Mouse (Mus musculus): Measurements from ENCODE around the gene Gm21885. TPM values are rescaled to one million over a fixed set of nuclear protein-coding genes. Genes with fewer than 3 reads are reported as not detected.
"Not testable (repeated sequence)": the region's sequence is repeated elsewhere in the genome, so short reads cannot be mapped to it uniquely, and the experiment has no call there.

Gm21885 gene
- polyA plus RNA-seq, 1 experiment from 2014 or later, result 0.68 TPM

DNA sequence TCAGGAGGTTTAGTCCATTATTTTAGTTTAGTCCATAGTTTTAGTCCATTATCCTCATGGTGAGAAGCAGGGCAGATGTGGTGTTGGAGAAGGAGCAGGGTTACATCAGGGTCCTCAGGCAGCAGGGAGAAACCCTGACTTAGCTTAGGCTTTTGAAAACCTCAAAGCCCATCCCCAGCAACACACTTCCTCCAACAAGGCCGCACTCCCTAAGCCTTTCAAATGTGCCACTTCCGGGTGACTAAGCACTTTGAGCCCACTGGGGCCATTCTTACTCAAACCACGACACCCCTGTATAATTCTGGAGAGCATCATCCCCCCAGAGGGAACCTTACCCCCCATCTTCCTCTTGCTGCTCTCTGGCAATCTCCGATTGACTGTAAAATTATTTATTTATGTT, 21.9 kb upstream of the Gm21885 start:
- H3K9ac ChIP-seq (ENCODE audit: low read depth, low read length), result no peak overlapping the region
- ATAC-seq (ENCODE audit: low FRiP score), result no peak
- 54% methylated on average over 4 of the region's 4 CpGs for WGBS

DNA sequence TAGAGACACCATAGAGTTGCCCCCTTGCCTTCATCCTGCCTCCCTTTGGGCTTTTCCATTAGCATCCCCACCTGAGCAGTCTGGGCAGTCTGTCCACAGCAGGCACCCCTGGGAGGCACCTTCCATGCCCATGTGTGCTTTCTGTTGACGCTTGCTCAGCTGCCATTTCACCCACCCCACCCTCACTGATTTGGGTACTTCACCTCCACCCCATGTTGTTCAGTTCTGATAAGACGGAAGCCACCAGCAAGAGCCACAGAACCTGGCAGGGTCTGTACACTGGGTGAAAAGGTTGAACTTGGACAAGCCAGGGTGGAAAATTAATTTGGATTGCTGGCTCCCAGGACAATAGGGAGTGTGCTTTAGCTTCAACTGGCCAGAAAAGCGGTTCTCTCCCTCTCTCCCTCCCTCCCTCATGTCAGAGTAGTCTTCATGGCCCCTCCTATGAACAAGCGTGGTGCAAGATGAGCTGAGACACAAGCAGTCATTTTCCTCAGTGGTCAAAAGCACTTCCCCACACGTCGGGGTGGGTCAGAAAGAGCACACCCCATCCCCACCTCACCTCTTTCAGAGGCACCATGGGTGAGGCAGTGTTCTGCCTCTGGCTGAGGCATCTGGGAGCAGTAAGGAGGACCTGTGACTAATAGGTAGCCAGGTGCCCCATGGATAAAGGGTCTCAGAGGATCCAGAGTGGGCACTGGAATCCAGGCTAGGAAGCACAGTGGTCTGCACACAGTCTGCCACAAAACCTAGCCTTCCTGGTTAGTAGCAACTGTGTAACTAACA, 19.9 kb upstream of the Gm21885 start:
- 73% methylated on average over 6 of the region's 6 CpGs for WGBS
- no peak for ATAC-seq (ENCODE audit: low FRiP score)
- H3K4me3 ChIP-seq (ENCODE audit: low read depth, low read length), result no peak overlapping the region

More for the DNA sequence above, 21.9 kb upstream of the Gm21885 start:
- Histone ChIP-seq H3K4me3 (ENCODE audit: low read depth, low read length) (no peak overlapping the region), H3K9me3 (ENCODE audit: control insufficient read depth, low read length) (no peaks in the 10 kb centered on the region), H3K4me1 (replicated peaks; ENCODE audit: control insufficient read depth, insufficient read depth, low read length) (no peaks in the 10 kb centered on the region), H3K4me2 (replicated peaks; ENCODE audit: low read depth, low read length) (no peak overlapping the region), H3K27me3 (ENCODE audit: control insufficient read depth, insufficient read depth, low read length) (no peaks in the 10 kb centered on the region), H3K27ac (ENCODE audit: low read depth, low read length) (no peak overlapping the region), H3K36me3 (ENCODE audit: control insufficient read depth, insufficient read depth, low read length) (no peaks in the 10 kb centered on the region)
- DNase-seq (ENCODE audit: low spot score), result no peak

DNA sequence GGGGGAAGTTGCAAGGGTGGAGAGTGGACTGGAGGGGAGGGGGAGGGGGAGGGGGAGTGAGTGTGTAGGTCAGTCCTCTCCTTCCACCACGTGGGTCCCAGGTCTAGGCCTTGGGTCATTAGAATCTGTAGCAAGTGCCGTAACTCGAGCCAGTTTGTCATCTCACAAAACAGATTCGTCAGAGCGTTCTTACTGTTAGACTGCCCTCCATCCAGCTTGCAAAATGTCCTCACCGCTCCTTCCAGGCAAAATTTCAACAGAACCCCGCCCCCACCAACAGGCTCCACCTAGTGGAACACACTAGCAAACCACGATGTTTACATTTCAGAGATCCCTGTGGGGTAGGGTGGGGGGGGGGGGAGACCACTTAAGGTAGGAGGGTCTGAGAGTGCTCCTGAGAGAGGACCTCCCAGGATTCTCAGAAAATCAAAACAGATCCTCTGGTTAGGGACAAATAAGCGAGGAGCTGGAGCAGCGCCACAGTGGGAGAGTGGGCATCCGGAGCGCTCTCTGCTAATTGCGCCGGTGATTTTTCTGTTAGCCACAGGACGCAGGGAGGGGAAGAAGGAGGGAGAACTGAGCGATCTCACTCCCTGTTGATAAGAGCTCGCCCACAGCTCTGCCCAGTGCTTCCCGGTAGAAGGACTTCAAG, 16.4 kb upstream of the Gm21885 start:
- Histone ChIP-seq H3K27me3 (ENCODE audit: control insufficient read depth, insufficient read depth, low read length) (no peaks in the 10 kb centered on the region), H3K36me3 (ENCODE audit: control insufficient read depth, insufficient read depth, low read length) (no peaks in the 10 kb centered on the region), H3K4me3 (ENCODE audit: low read depth, low read length) (peak overlapping the region; percentile 29), H3K4me1 (replicated peaks; ENCODE audit: control insufficient read depth, insufficient read depth, low read length) (no peaks in the 10 kb centered on the region), H3K4me2 (replicated peaks; ENCODE audit: low read depth, low read length) (peak overlapping the region; percentile 45), H3K9me3 (ENCODE audit: control insufficient read depth, low read length) (no peaks in the 10 kb centered on the region), H3K9ac (ENCODE audit: low read depth, low read length) (no peak overlapping the region; the same call in 1 of the 2 replicates), H3K27ac (ENCODE audit: low read depth, low read length) (no peak overlapping the region)
- 1% methylated on average over 18 of the region's 18 CpGs for WGBS
- ATAC-seq (ENCODE audit: low FRiP score), result peak; percentile 57
- DNase-seq (ENCODE audit: low spot score), result peak; percentile 73

More for the DNA sequence above, 19.9 kb upstream of the Gm21885 start:
- Histone ChIP-seq H3K9ac (ENCODE audit: low read depth, low read length) (no peak overlapping the region), H3K9me3 (ENCODE audit: control insufficient read depth, low read length) (no peaks in the 10 kb centered on the region), H3K27me3 (ENCODE audit: control insufficient read depth, insufficient read depth, low read length) (no peaks in the 10 kb centered on the region), H3K36me3 (ENCODE audit: control insufficient read depth, insufficient read depth, low read length) (no peaks in the 10 kb centered on the region), H3K27ac (ENCODE audit: low read depth, low read length) (no peak overlapping the region), H3K4me1 (replicated peaks; ENCODE audit: control insufficient read depth, insufficient read depth, low read length) (no peaks in the 10 kb centered on the region), H3K4me2 (replicated peaks; ENCODE audit: low read depth, low read length) (no peak overlapping the region)
- DNase-seq (ENCODE audit: low spot score), result no peak

DNA sequence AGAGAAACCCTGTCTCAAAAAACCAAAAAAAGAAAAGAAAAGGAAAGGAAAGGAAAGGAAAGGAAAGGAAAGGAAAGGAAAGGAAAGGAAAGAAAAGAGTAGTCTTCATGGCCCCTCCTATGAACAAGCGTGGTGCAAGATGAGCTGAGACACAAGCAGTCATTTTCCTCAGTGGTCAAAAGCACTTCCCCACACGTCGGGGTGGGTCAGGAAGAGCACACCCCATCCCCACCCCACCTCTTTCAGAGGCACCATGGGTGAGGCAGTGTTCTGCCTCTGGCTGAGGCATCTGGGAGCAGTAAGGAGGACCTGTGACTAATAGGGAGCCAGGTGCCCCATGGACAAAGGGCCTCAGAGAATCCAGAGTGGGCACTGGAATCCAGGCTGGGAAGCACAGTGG, 15.5 kb upstream of the Gm21885 start:
- H3K9me3 ChIP-seq (ENCODE audit: control insufficient read depth, low read length); H3K4me2 ChIP-seq (replicated peaks; ENCODE audit: low read depth, low read length); DNase-seq (ENCODE audit: low spot score); H3K4me3 ChIP-seq (ENCODE audit: low read depth, low read length); H3K36me3 ChIP-seq (ENCODE audit: control insufficient read depth, insufficient read depth, low read length); ATAC-seq (ENCODE audit: low FRiP score); H3K27ac ChIP-seq (ENCODE audit: low read depth, low read length); H3K4me1 ChIP-seq (replicated peaks; ENCODE audit: control insufficient read depth, insufficient read depth, low read length); H3K9ac ChIP-seq (ENCODE audit: low read depth, low read length); H3K27me3 ChIP-seq (ENCODE audit: control insufficient read depth, insufficient read depth, low read length): not testable (repeated sequence)
- WGBS, result 90% methylated on average over 3 of the region's 3 CpGs

DNA sequence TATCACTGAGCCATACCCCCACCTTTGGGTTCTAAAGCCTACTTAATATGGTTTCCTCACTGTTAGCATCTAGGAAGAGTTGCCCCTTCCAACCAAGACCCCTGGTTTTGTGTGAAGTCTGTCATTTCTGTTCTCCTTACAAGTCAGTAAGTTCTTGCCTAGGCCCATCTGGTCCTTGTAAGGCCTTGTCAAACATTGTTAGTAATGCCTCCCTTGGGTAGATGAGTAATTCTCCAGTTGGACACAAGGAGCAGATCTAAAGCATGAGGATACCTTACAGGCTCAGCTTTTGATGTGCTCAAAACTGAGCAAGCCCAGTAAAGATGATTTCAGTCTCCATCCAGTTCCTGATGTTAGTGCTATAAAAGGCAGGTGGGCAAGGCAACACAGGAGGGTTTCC, 12.9 kb upstream of the Gm21885 start:
- ATAC-seq (ENCODE audit: low FRiP score) (no peak), DNase-seq (ENCODE audit: low spot score) (no peak)
- no peak overlapping the region for H3K27ac ChIP-seq (ENCODE audit: low read depth, low read length)
- no peak overlapping the region for H3K9ac ChIP-seq (ENCODE audit: low read depth, low read length)
- no peaks in the 10 kb centered on the region for H3K27me3 ChIP-seq (ENCODE audit: control insufficient read depth, insufficient read depth, low read length)
- no peak overlapping the region for H3K4me3 ChIP-seq (ENCODE audit: low read depth, low read length)
- H3K36me3 ChIP-seq (ENCODE audit: control insufficient read depth, insufficient read depth, low read length), result no peaks in the 10 kb centered on the region
- no peaks in the 10 kb centered on the region for H3K4me1 ChIP-seq (replicated peaks; ENCODE audit: control insufficient read depth, insufficient read depth, low read length)
- H3K4me2 ChIP-seq (replicated peaks; ENCODE audit: low read depth, low read length), result no peak overlapping the region
- H3K9me3 ChIP-seq (ENCODE audit: control insufficient read depth, low read length), result no peaks in the 10 kb centered on the region

DNA sequence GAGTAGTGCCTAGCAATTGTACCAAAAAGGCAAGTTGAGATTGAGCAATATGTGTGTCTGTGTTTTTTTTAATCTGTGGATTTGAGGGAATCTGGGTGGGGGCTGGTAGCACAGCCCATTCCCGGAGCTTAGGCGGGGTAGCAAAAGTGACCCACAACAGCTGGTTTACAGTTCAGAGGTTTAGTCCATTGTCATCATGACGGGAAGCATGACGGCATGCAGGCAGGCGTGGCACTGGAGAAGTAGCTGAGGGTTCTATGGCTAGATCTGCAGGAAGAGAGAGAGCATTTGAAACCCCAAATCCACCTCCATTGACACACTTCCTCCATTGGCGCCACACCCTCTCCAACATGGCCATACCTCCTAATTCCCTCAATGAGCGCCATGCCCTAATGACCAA, 11.8 kb upstream of the Gm21885 start:
- Histone ChIP-seq H3K4me2 (replicated peaks; ENCODE audit: low read depth, low read length) (no peak overlapping the region), H3K4me1 (replicated peaks; ENCODE audit: control insufficient read depth, insufficient read depth, low read length) (no peaks in the 10 kb centered on the region), H3K9ac (ENCODE audit: low read depth, low read length) (no peak overlapping the region), H3K27me3 (ENCODE audit: control insufficient read depth, insufficient read depth, low read length) (no peaks in the 10 kb centered on the region), H3K4me3 (ENCODE audit: low read depth, low read length) (no peak overlapping the region), H3K27ac (ENCODE audit: low read depth, low read length) (no peak overlapping the region), H3K9me3 (ENCODE audit: control insufficient read depth, low read length) (no peaks in the 10 kb centered on the region), H3K36me3 (ENCODE audit: control insufficient read depth, insufficient read depth, low read length) (no peaks in the 10 kb centered on the region)
- 93% methylated on average over 7 of the region's 7 CpGs for WGBS
- no peak for ATAC-seq (ENCODE audit: low FRiP score)
- DNase-seq (ENCODE audit: low spot score), result no peak

DNA sequence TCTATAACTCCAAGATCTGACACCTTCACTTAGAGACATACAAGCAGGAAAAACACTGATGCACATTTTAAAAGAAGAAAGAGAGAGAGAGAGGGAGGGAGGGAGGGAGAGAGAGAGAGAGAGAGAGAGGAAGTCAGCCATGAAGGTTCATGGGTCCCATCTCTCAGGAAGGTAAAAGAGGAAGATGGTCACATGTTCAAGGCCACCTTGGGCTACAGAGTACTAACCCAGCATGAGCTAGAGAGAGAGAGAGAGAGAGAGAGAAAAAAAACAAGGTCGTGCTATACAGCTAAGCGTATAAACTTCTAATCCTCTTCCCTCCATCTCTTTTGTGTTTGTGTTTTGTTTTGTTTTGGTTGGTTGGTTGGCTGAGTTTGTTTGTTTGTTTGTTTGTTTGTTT, 10.7 kb upstream of the Gm21885 start:
- no peaks in the 10 kb centered on the region for H3K36me3 ChIP-seq (ENCODE audit: control insufficient read depth, insufficient read depth, low read length)
- H3K9me3 ChIP-seq (ENCODE audit: control insufficient read depth, low read length), result no peaks in the 10 kb centered on the region
- no peak overlapping the region for H3K4me2 ChIP-seq (replicated peaks; ENCODE audit: low read depth, low read length)
- DNase-seq (ENCODE audit: low spot score), result no peak
- no peak overlapping the region for H3K9ac ChIP-seq (ENCODE audit: low read depth, low read length)
- 84% methylated on average over 2 of the region's 2 CpGs for WGBS
- no peaks in the 10 kb centered on the region for H3K27me3 ChIP-seq (ENCODE audit: control insufficient read depth, insufficient read depth, low read length)
- H3K27ac ChIP-seq (ENCODE audit: low read depth, low read length), result no peak overlapping the region
- ATAC-seq (ENCODE audit: low FRiP score), result no peak
- H3K4me3 ChIP-seq (ENCODE audit: low read depth, low read length), result no peak overlapping the region
- no peaks in the 10 kb centered on the region for H3K4me1 ChIP-seq (replicated peaks; ENCODE audit: control insufficient read depth, insufficient read depth, low read length)

DNA sequence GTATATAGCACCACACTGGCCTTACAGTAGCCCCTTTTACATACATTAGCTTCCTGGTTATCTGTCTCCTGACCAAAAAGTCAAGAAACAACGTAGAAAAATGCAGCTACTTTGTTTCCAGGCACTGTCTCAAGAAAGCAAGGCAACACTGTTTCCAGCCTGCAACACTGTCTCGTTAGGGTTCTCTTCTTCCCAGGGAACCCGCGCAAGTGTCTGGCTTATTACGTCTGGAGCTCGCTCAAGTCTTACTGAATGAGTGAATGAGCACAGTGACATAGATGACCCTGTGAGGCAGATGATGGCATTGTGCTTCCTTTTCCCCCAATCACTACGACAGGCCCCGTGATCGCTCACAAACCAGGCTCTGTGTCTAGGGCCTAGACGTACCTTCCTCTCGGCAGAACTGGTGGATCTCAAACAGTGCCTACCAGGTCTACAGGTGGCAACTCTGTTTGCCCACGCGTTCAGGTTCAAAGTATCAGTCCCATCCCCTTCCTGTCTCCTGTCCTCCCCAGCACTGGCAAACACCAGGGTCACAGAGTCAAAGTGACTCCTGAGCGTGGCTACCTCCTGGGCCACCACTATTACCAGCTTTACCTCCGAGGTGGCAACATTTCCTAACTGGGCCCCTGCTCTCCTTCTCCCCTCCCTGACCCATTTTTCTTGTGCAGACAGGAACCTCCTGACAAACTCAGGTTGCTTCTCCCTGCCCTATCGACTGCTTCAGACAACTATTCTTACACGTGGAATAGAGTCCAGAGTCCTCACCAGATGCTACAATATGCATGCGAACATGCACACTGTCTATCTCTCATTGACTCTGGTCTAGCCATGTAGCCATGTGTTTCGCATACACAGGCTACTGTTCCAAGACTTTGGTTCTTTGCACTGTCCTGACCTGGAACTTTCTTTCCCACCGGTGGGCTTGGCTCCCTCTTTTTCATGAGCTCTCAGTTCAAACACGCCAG, 8.4 kb upstream of the Gm21885 start:
- H3K9me3 ChIP-seq (ENCODE audit: control insufficient read depth, low read length), result no peaks in the 10 kb centered on the region
- ATAC-seq (ENCODE audit: low FRiP score) (no peak), DNase-seq (ENCODE audit: low spot score) (no peak)
- H3K9ac ChIP-seq (ENCODE audit: low read depth, low read length), result no peak overlapping the region
- H3K27me3 ChIP-seq (ENCODE audit: control insufficient read depth, insufficient read depth, low read length), result no peaks in the 10 kb centered on the region
- 0 out of 2 replicates have a peak, but pooled peaks cover 2% of the 10 kb centered on the region for H3K4me1 ChIP-seq (replicated peaks; ENCODE audit: control insufficient read depth, insufficient read depth, low read length)
- 89% methylated on average over 21 of the region's 21 CpGs for whole genome bisulfite sequencing
- H3K36me3 ChIP-seq (ENCODE audit: control insufficient read depth, insufficient read depth, low read length), result no peaks in the 10 kb centered on the region
- no peak overlapping the region for H3K4me3 ChIP-seq (ENCODE audit: low read depth, low read length)
- no peak overlapping the region for H3K4me2 ChIP-seq (replicated peaks; ENCODE audit: low read depth, low read length)
- H3K27ac ChIP-seq (ENCODE audit: low read depth, low read length), result no peak overlapping the region
